Mouse (Mus musculus): Measurements from ENCODE around the gene Cpeb4. TPM values are rescaled to one million over a fixed set of nuclear protein-coding genes. Genes with fewer than 3 reads are reported as not detected.
A peak's percentile ranks its signal among the peaks of the same experiment; 100 is the strongest.
"Not testable (repeated sequence)": the region's sequence is repeated elsewhere in the genome, so short reads cannot be mapped to it uniquely, and the experiment has no call there.

Gene Cpeb4
- polyA plus RNA-seq, 1 experiment from 2014 or later, result 20.1 TPM

GRCm38 (mm10) chr11:31843177-31843833 is 28.7 kb upstream of the Cpeb4 start:
- no peak for ATAC-seq
- Histone ChIP-seq H3K27me3 (ENCODE audit: control insufficient read depth, insufficient read depth, low read depth, low read length) (no peaks in the 10 kb centered on the region), H3K27ac (ENCODE audit: low read length) (no peak overlapping the region), H3K4me1 (ENCODE audit: control insufficient read depth, insufficient read depth, low read length) (peaks cover 32% of the 10 kb centered on the region), H3K4me2 (ENCODE audit: low read length) (no peak overlapping the region), H3K9me3 (replicated peaks; ENCODE audit: control insufficient read depth, low read length, poor library complexity, severe bottlenecking) (no peaks in the 10 kb centered on the region), H3K36me3 (ENCODE audit: control insufficient read depth, insufficient read depth, low read length) (no peaks in the 10 kb centered on the region), H3K9ac (ENCODE audit: low read depth, low read length) (no peak overlapping the region), H3K4me3 (ENCODE audit: low read depth, low read length) (no peak overlapping the region)
- WGBS, result 80% methylated on average over 7 of the region's 7 CpGs

GRCm38 (mm10) chr11:31843834-31844188 is 28.2 kb upstream of the Cpeb4 start:
- Histone ChIP-seq H3K9me3 (replicated peaks; ENCODE audit: control insufficient read depth, low read length, poor library complexity, severe bottlenecking) (no peaks in the 10 kb centered on the region), H3K9ac (ENCODE audit: low read depth, low read length) (no peak overlapping the region), H3K4me2 (ENCODE audit: low read length) (no peak overlapping the region), H3K27me3 (ENCODE audit: control insufficient read depth, insufficient read depth, low read depth, low read length) (no peaks in the 10 kb centered on the region), H3K4me3 (ENCODE audit: low read depth, low read length) (no peak overlapping the region), H3K36me3 (ENCODE audit: control insufficient read depth, insufficient read depth, low read length) (no peaks in the 10 kb centered on the region), H3K4me1 (ENCODE audit: control insufficient read depth, insufficient read depth, low read length) (peaks cover 27% of the 10 kb centered on the region), H3K27ac (ENCODE audit: low read length) (0 out of 2 replicates have a peak overlapping the region, but pooled peaks have one; percentile 17)
- WGBS, result 69% methylated on average over 5 of the region's 5 CpGs
- ATAC-seq, result no peak

DNA sequence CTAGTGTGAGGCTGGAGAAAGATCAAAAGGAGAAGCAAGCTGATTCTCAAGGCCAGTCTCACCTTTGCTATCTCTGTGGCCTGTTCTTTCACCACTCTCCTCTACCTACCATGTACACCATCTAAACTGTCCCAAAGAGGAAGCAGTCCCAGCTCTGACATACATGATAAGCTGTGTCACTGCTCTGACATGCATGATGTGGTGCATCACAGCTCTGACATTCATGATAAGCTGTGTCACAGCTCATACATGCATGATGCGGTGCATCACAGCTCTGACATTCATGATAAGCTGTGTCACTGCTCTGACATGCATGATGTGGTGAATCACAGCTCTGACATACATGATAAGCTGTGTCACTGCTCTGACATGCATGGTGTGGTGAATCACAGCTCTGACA is 26.9 kb upstream of the Cpeb4 start:
- not testable (repeated sequence) for H3K36me3 ChIP-seq (ENCODE audit: control insufficient read depth, insufficient read depth, low read length); H3K9ac ChIP-seq (ENCODE audit: low read depth, low read length); H3K27me3 ChIP-seq (ENCODE audit: control insufficient read depth, insufficient read depth, low read depth, low read length); H3K27ac ChIP-seq (ENCODE audit: low read length); H3K4me2 ChIP-seq (ENCODE audit: low read length); ATAC-seq; H3K9me3 ChIP-seq (replicated peaks; ENCODE audit: control insufficient read depth, low read length, poor library complexity, severe bottlenecking); H3K4me3 ChIP-seq (ENCODE audit: low read depth, low read length)
- H3K4me1 ChIP-seq (ENCODE audit: control insufficient read depth, insufficient read depth, low read length), result peaks cover 19% of the 10 kb centered on the region
- 91% methylated on average over 1 of the region's 1 CpGs for WGBS

GRCm38 (mm10) chr11:31846771-31847468 is 25.1 kb upstream of the Cpeb4 start:
- Histone ChIP-seq H3K4me3 (ENCODE audit: low read depth, low read length) (no peak overlapping the region), H3K27ac (ENCODE audit: low read length) (peak overlapping the region; percentile 66), H3K27me3 (ENCODE audit: control insufficient read depth, insufficient read depth, low read depth, low read length) (no peaks in the 10 kb centered on the region), H3K9ac (ENCODE audit: low read depth, low read length) (no peak overlapping the region), H3K4me2 (ENCODE audit: low read length) (no peak overlapping the region), H3K9me3 (replicated peaks; ENCODE audit: control insufficient read depth, low read length, poor library complexity, severe bottlenecking) (no peaks in the 10 kb centered on the region), H3K36me3 (ENCODE audit: control insufficient read depth, insufficient read depth, low read length) (no peaks in the 10 kb centered on the region), H3K4me1 (ENCODE audit: control insufficient read depth, insufficient read depth, low read length) (peaks cover 19% of the 10 kb centered on the region)
- peak; percentile 94 for ATAC-seq
- WGBS, result 17% methylated on average over 9 of the region's 9 CpGs

GRCm38 (mm10) chr11:31847469-31847805 is 24.6 kb upstream of the Cpeb4 start:
- no peaks in the 10 kb centered on the region for H3K27me3 ChIP-seq (ENCODE audit: control insufficient read depth, insufficient read depth, low read depth, low read length)
- H3K4me1 ChIP-seq (ENCODE audit: control insufficient read depth, insufficient read depth, low read length), result peaks cover 19% of the 10 kb centered on the region
- H3K36me3 ChIP-seq (ENCODE audit: control insufficient read depth, insufficient read depth, low read length), result no peaks in the 10 kb centered on the region
- H3K4me2 ChIP-seq (ENCODE audit: low read length), result no peak overlapping the region
- H3K9ac ChIP-seq (ENCODE audit: low read depth, low read length), result no peak overlapping the region
- WGBS, result 39% methylated on average over 5 of the region's 5 CpGs
- no peak overlapping the region for H3K4me3 ChIP-seq (ENCODE audit: low read depth, low read length)
- no peaks in the 10 kb centered on the region for H3K9me3 ChIP-seq (replicated peaks; ENCODE audit: control insufficient read depth, low read length, poor library complexity, severe bottlenecking)
- peak overlapping the region; percentile 66 for H3K27ac ChIP-seq (ENCODE audit: low read length)
- ATAC-seq, result peak; percentile 21

GRCm38 (mm10) chr11:31848725-31849124 is 23.3 kb upstream of the Cpeb4 start:
- Histone ChIP-seq H3K4me2 (ENCODE audit: low read length) (no peak overlapping the region), H3K36me3 (ENCODE audit: control insufficient read depth, insufficient read depth, low read length) (no peaks in the 10 kb centered on the region), H3K27ac (ENCODE audit: low read length) (no peak overlapping the region), H3K4me1 (ENCODE audit: control insufficient read depth, insufficient read depth, low read length) (peaks cover 19% of the 10 kb centered on the region), H3K9ac (ENCODE audit: low read depth, low read length) (no peak overlapping the region), H3K9me3 (replicated peaks; ENCODE audit: control insufficient read depth, low read length, poor library complexity, severe bottlenecking) (no peaks in the 10 kb centered on the region), H3K27me3 (ENCODE audit: control insufficient read depth, insufficient read depth, low read depth, low read length) (no peaks in the 10 kb centered on the region), H3K4me3 (ENCODE audit: low read depth, low read length) (no peak overlapping the region)
- 88% methylated on average over 4 of the region's 4 CpGs for WGBS
- no peak for ATAC-seq

DNA sequence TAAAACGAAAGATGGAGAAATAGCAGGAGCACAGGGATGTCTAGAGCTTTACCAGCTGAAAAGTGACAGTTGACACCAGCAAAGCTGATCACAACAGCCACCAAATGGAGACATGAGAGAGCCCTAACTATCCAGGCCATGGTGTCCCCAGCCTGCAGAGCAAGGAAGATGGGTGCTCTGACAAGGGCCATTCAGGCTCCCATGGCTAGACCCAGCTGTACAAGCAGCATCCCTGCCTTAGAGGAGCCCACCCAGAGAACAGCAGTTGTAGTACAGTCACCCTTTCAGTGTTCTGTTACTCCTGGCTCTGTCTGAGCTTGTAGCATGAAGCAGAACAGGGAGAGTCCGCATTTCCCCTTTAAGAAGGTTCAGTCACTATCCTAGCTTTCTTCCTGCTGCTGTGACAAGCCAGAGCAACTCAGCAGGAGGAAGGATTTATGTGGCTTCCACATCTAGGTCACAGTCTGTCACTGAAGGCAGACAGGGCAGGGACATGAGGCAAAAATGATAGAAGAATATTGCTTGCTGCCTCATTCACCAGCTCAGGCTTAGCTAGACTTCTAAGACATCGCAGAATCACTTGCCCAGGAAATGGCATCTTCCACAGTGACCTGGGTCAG is 21.7 kb upstream of the Cpeb4 start:
- Histone ChIP-seq H3K4me2 (ENCODE audit: low read length) (no peak overlapping the region), H3K27me3 (ENCODE audit: control insufficient read depth, insufficient read depth, low read depth, low read length) (no peaks in the 10 kb centered on the region), H3K4me3 (ENCODE audit: low read depth, low read length) (no peak overlapping the region), H3K9me3 (replicated peaks; ENCODE audit: control insufficient read depth, low read length, poor library complexity, severe bottlenecking) (no peaks in the 10 kb centered on the region), H3K9ac (ENCODE audit: low read depth, low read length) (no peak overlapping the region), H3K4me1 (ENCODE audit: control insufficient read depth, insufficient read depth, low read length) (peaks cover 17% of the 10 kb centered on the region), H3K36me3 (ENCODE audit: control insufficient read depth, insufficient read depth, low read length) (no peaks in the 10 kb centered on the region), H3K27ac (ENCODE audit: low read length) (no peak overlapping the region)
- no peak for ATAC-seq
- WGBS, result 88% methylated on average over 3 of the region's 3 CpGs

DNA sequence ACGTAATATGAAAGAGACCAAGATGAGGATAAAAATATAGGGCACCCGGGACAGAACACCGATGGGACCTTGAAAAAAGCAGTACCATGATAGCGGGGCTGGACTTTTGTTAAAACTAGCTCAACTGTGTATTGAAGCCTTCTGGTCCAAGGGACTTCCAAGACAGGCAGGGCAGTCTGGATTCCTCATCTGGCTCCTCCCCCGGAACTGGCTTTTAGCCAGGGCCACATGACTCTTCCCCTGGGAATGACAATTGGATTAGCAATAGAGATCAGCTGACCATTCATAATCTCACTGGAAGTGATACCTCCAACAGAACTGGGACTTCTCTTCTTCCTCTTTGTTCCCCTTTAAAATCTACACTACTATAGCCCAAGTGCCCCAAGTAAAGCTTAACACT is 21.0 kb upstream of the Cpeb4 start:
- H3K27ac ChIP-seq (ENCODE audit: low read length), result no peak overlapping the region
- no peak overlapping the region for H3K9ac ChIP-seq (ENCODE audit: low read depth, low read length)
- no peaks in the 10 kb centered on the region for H3K36me3 ChIP-seq (ENCODE audit: control insufficient read depth, insufficient read depth, low read length)
- 82% methylated on average over 5 of the region's 5 CpGs for WGBS
- H3K4me3 ChIP-seq (ENCODE audit: low read depth, low read length), result no peak overlapping the region
- H3K9me3 ChIP-seq (replicated peaks; ENCODE audit: control insufficient read depth, low read length, poor library complexity, severe bottlenecking), result no peaks in the 10 kb centered on the region
- peaks cover 17% of the 10 kb centered on the region for H3K4me1 ChIP-seq (ENCODE audit: control insufficient read depth, insufficient read depth, low read length)
- no peak for ATAC-seq
- H3K27me3 ChIP-seq (ENCODE audit: control insufficient read depth, insufficient read depth, low read depth, low read length), result no peaks in the 10 kb centered on the region
- no peak overlapping the region for H3K4me2 ChIP-seq (ENCODE audit: low read length)
